Mouse (Mus musculus) neutrophil, adult 59 days (primary cell): ENCODE results near the gene Nnat. TPM values are rescaled to one million over a fixed set of nuclear protein-coding genes. Genes with fewer than 3 reads are reported as not detected.

Experiments
- total RNA-seq, 2 experiments: library from RNA; stranded (reverse); gene quantifications; 1 replicate in 1 of 2; 2 replicates in 1 of 2; pipeline ENCODE4 v1.2.4; 2023

Nnat gene
- total RNA-seq, result not detected

GRCm38 (mm10) chr2:157559858-157560257 is at the start of gene Nnat:
Gene Nnat (plus strand): TSS chr2:157560078.

GRCm38 (mm10) chr2:157571224-157571832 is 11.4 kb downstream of the Nnat start, which contains the start of gene Blcap:
Gene Blcap (minus strand): TSS chr2:157571274.

Other genes with a start within 250 kb of the Nnat start
- gene Ghrh, start 212.6 kb upstream of the Nnat start, total RNA-seq, result not detected
- gene Manbal, start 192.5 kb upstream of the Nnat start, total RNA-seq, result 10 to 100 TPM; 13.2 to 17.2 TPM
- gene Src, start 141.6 kb upstream of the Nnat start, total RNA-seq, result under 1 TPM; 0.49 to 0.99 TPM
- 10 to 100 TPM; 56.5 to 58.0 TPM for gene Blcap, start 11.2 kb downstream of the Nnat start, total RNA-seq
- 10 to 100 TPM; 23.4 to 23.6 TPM for gene Ctnnbl1, start 177.3 kb downstream of the Nnat start, total RNA-seq